Mouse (Mus musculus): ENCODE measurements around the gene Gphn. TPM values are rescaled to one million over a fixed set of nuclear protein-coding genes. Genes with fewer than 3 reads are reported as not detected.

Gene Gphn
- polyA plus RNA-seq (2017; shearing (Covaris generic)): 7.3 TPM

DNA sequence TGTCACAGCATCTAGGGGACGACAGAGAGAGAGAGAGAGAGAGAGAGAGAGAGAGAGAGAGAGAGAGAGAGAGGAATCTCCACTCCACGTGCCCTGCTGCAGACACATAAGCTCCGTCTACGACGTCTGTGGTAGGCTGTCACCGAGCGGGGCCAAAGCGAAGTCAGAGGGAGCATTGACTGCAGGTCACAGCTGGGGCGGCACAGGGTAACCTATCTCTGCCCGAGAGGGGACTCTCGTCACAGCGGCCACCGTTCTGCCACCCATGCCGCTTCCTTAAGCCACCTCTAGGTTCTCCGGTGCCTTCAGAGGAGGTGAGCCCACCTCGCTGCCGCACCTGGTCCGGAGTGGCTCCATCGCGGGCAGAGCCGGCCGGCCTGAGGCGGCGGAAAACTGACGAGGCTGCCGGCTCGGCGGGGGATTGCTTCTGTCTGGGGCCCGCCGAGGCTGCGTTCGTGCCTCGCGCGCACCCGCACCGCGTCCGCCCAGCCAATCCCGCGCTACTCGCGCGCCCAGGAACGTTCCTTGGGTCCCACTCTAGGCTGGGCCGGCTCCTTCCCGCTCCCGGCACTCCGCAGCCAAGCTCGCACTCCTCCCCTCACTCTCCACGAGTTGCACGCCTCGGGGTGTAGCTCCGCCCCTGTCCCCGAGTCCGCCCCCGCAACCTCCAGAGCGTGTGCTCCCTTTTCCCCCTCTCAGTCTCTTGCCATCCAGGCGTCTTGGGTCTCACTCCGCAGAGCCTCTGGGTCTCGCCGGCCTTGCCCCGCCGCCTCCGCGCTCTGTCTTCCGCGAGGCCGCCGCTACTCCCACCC is at the start of gene Gphn:
TSS of gene Gphn (plus strand) at position 673 of the 812 bp plus-strand sequence.

DNA sequence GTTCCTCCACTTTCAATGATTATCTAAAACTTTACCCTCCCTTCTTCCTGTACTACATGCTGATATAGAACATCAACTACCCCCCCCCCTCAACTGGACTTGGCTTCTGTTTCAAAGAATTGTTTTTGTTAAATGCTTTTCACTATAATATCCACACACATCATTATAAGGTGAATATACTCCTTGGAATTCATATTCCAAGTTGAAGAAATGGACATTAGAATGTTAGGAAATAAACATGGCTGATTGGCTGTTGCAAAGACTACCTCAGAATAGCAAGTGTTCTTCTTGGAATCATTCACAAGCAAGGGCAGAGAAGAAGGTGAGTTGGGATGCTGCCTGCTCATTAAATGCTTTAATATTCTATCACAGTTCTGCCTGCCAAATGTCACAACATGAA is 32.2 kb upstream of the Gphn start, which contains the start of gene Gm6657:
TSS of gene Gm6657 (plus strand) at position 301 of the 400 bp plus-strand sequence.

GRCm38 (mm10) chr12:78691325-78691724 is 465.1 kb downstream of the Gphn start, which contains the start of gene Fam71d:
TSS of gene Fam71d (plus strand) at chr12:78691535.

Other genes starting within 250 kb of the Gphn start
- not detected for gene Gm6657, start 32.1 kb upstream of the Gphn start, polyA plus RNA-seq (2017; shearing (Covaris generic))